Mouse (Mus musculus): ENCODE measurements around the gene Ddx39b.

The Ddx39b gene

GRCm38 (mm10) chr17:35245731-35246623 lies 4.4 kb downstream of the Ddx39b start:
- no peak for DNase-seq

- no peak for DNase-seq
Observed at GRCm38 (mm10) chr17:35247144-35247543, 5.6 kb downstream of the Ddx39b start.

GRCm38 (mm10) chr17:35248986-35249385 lies 7.4 kb downstream of the Ddx39b start:
- DNase-seq = no peak

DNA sequence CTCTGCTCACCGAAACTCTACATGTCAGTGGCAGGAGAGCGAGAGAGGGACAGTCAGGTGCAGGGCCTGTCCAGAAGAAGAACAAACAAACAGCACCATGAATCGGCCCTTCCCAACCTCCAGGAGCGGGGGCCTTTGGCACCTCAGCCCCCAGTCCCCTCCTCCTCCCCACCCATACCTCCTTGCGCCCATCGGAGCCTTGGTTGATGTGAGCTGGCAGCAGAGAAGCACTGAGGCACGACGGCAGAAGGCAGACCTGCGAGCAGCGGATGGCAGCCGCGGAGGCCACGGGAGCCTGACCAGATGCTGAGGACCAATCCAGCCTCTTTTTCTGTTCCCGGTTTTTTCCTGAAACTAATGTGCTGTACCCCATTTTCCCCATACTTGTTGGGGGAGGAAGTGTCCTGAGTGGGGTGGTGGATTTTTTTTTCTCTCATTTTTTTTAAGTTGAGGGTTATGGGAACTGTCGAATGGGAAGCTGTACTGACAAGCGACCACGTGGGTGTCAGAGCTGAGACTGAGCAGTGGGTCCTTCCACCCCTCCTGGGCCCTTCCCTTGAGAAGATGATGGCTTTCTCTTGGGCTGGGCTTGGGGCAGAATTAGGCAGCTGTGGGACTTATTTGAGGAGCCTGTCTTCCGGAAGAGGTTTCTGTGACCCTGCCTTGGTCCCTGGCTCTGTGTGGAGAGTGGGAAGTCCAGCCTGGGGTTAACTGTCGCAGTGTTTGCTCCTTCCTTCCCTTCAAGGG lies 8.1 kb downstream of the Ddx39b start:
- DNase-seq = no peak

- DNase-seq = no peak
Observed at GRCm38 (mm10) chr17:35250348-35251120, 9.0 kb downstream of the Ddx39b start.

DNA sequence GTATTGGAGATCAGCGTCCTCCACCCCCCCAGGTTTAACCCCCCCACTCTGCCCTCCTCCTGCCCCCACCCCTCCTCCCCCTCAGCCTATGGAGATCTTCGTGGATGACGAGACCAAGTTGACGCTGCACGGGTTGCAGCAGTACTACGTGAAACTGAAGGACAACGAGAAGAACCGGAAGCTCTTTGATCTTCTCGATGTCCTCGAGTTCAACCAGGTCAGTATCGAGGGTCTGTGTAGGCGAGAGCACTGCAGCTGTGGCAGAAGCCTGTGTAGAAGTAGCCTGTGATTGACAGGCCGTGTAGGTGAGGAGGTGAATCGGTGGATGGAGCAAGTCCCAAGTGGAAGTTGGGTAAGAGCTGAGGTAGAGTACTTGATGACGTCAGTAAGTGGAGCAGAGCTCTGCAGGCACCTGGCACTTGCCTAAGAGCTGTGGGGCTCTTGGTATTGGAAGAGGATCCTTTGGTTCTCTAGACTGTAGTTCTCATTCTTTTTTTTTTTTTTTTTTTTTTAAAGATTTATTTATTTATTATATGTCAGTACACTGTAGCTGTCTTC lies 9.7 kb downstream of the Ddx39b start:
- DNase-seq = no peak

DNA sequence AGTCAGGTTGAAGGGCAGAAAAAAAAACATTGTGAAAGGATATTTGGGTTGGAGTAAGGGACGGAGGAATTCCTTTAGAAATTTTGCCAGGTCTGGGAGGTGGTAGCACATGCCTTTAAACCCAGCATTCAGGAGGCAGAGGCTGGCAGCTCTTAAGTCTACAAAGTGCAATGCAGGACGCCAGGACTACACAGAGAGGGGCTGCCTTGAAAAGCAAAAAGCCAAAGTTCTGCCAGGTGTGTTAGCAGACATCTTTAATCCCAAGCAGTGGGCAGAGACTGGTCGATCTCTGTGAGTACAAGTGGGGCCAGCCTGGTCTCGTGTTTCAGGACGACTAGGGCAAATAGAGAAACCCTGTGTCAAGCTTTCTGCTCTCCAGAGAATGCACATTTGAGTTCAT lies 10.4 kb downstream of the Ddx39b start:
- DNase-seq = no peak

- DNase-seq = no peak
Observed at GRCm38 (mm10) chr17:35252619-35253292, 11.2 kb downstream of the Ddx39b start.

GRCm38 (mm10) chr17:35253293-35254093 lies 11.9 kb downstream of the Ddx39b start:
- DNase-seq = no peak

- DNase-seq = no peak
Observed at GRCm38 (mm10) chr17:35254241-35255098, 12.9 kb downstream of the Ddx39b start.

- DNase-seq = no peak
Observed at GRCm38 (mm10) chr17:35255301-35255700, 13.8 kb downstream of the Ddx39b start.

DNA sequence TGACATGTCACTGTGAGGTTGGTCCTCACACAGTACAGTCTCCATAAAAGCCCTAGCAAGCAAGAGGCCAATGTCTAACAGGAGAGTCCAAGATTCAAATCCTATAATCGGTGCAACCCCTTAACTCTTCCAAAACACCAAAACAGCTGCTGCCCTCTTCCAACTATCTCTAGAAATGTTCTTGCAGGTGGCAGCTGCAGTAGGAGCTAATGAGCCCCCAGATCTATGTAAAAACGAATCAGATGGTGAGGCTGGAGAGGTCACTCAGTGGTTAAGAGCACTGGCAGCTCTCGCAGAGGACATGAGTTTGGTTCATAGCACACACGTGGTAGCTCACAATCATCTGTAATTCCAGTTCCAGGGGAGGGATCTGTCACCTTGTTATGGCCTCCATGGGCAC lies 14.2 kb downstream of the Ddx39b start:
- no peak for DNase-seq

GRCm38 (mm10) chr17:35257378-35257777 lies 15.8 kb downstream of the Ddx39b start:
- no peak for DNase-seq

- peak; percentile 87 for DNase-seq
Observed at GRCm38 (mm10) chr17:35257824-35258491, 16.4 kb downstream of the Ddx39b start.

DNA sequence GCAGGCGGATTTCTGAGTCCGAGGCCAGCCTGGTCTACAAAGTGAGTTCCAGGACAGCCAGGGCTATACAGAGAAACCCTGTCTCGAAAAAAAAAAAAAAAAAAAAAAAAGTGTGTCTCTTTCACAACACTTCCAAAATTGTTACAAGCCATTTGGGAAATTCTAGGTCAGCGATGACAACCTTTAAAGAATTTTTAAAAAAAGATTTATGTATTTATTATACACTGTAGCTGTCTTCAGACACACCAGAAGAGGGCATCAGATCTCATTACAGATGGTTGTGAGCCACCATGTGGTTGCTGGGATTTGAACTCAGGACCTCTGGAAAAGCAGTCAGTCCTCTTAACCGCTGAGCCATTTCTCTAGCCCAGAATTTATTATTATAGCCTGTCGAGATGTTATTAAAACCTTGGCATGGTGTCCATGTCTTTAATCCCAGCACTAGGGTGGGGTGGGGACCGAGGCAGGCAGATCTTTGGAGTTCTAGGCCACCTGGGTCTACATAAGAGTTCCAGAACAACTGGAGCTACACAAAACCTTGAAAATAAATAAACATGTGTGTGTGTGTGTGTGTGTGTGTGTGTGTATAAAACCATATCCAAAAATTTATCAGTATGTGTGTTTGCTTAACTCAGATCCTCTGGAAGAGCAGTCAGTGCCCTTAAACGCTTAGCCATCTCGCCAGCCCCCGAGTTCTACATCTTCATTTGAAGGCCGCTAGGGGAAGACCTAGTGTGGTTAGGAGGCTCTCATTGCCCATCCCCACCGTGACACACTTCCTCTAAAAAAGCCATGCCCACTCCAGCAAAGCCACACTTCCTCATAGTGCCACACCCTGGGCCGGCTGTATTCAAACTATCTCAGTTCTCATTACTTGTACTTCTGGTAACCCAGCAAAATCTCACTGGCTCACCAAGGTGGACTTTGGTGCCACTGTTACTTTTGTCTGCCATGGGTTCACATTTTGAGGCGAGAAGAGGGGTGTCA lies 17.2 kb downstream of the Ddx39b start:
- DNase-seq = no peak

GRCm38 (mm10) chr17:35259621-35260020 lies 18.1 kb downstream of the Ddx39b start:
- DNase-seq = no peak

DNA sequence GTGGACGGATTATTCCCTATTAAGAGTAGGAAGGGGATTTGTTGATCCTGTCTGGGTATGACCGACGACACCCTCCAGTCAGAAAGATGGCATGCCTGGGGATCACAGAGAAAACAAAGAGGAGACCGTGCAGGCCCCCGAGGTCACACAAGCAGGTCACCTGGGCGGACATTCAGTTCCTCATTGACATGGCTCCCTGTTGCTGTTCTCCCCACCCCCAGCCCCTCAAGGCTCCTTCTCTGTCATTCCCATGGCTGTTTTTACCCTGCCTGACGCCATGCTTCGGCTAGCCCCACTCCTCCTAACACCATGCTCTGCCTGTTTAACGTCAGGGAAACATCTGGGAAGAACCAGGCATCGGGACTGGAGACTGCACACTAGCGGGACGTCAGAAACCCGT lies 20.1 kb downstream of the Ddx39b start:
- no peak for DNase-seq

DNA sequence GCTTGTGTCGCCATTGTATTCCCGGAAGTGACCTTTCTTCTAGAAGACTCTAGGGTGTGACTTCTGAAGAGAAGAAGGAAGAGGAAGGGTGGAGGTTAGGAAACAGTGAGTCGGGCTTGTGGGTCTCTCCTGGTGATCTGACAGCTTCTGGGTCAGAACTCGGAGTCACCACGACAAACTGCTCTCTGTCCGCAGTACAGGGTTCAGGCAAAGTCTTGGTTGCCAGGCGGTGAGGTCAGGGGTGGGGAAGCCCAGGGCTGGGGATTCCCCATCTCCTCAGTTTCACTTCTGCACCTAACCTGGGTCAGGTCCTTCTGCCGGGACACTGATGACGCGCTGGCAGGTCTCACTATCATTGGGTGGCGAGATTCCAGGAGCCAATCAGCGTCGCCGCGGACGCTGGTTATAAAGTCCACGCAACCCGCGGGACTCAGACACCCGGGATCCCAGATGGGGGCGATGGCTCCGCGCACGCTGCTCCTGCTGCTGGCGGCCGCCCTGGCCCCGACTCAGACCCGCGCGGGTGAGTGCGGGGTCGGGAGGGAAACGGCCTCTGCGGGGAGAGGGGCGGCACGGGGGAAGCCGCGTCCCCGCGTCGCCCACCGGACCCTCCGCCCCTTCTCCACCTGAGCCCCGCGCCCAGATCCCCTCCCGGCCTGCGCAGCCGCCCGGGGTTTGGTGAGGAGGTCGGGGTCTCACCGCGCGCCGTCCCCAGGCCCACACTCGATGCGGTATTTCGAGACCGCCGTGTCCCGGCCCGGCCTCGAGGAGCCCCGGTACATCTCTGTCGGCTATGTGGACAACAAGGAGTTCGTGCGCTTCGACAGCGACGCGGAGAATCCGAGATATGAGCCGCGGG lies 21.3 kb downstream of the Ddx39b start, which contains the start of gene H2-D1:
Gene H2-D1 (plus strand): TSS at position 67 of the 859 bp plus-strand sequence.
- peak; percentile 93 for DNase-seq

Data from right cerebral cortex, postnatal 25 days (tissue).